Mouse (Mus musculus) ES-E14 (cell line): Measurements from ENCODE around the gene Erich2. TPM values are rescaled to one million over a fixed set of nuclear protein-coding genes. Genes with fewer than 3 reads are reported as not detected.

Source experiments
- DNase-seq: peaks from one replicate; pipeline ENCODE4 v3.0.0-alpha.2; 2013; ENCODE audit warnings: low read depth, low spot score
- H3K27ac ChIP-seq: 2 replicates; pipeline ENCODE4 v1.5.1; 2012; ENCODE audit warnings: low read depth, mild to moderate bottlenecking, low read length, moderate library complexity, mixed read lengths; ENCODE audit not compliant: poor library complexity, insufficient read depth, severe bottlenecking
- H3K36me3 ChIP-seq: 2 replicates; pipeline ENCODE4 v1.6.1; 2012; ENCODE audit warnings: mild to moderate bottlenecking, low read length, moderate library complexity, mixed read lengths; ENCODE audit not compliant: control insufficient read depth, poor library complexity, insufficient read depth, severe bottlenecking
- H3K4me1 ChIP-seq, 2 experiments: fragments of 150-350 bp in 1 of 2; sonication (generic) in 1 of 2; 2 replicates each; pipeline ENCODE4 v1.6.1; 2012; ENCODE audit warnings: low read length in 2 of 2, mild to moderate bottlenecking in 1 of 2, mixed read lengths in 1 of 2; ENCODE audit not compliant: control insufficient read depth in 2 of 2, insufficient read depth in 2 of 2, poor library complexity in 1 of 2
- H3K4me3 ChIP-seq, 2 experiments: fragments of 150-350 bp in 1 of 2; sonication (generic) in 1 of 2; 2 replicates each; pipeline ENCODE4 v1.5.1; 2012; ENCODE audit warnings: low read length in 2 of 2, low read depth in 1 of 2, mild to moderate bottlenecking in 1 of 2, mixed read lengths in 1 of 2; ENCODE audit not compliant: insufficient read depth in 1 of 2, poor library complexity in 1 of 2, severe bottlenecking in 1 of 2
- H3K9ac ChIP-seq: 2 replicates; pipeline ENCODE4 v1.6.1; 2012; ENCODE audit warnings: low read depth, mild to moderate bottlenecking, low read length, mixed read lengths; ENCODE audit not compliant: poor library complexity, insufficient read depth, severe bottlenecking
- H3K9me3 ChIP-seq: fragments of 150-350 bp; sonication (generic); 2 replicates; pipeline ENCODE4 v1.6.1; 2012; ENCODE audit warnings: low read depth, mild to moderate bottlenecking, low read length; ENCODE audit not compliant: control insufficient read depth, insufficient read depth
- CHD2 ChIP-seq: IDR thresholded peaks from 2 replicates; pipeline ENCODE4 v1.6.1; 2014; ENCODE audit warnings: mild to moderate bottlenecking, low read depth, low read length, inconsistent platforms
- HCFC1 ChIP-seq: IDR thresholded peaks from 2 replicates; pipeline ENCODE4 v1.6.1; 2012; ENCODE audit warnings: low read length, inconsistent platforms, borderline replicate concordance; ENCODE audit not compliant: insufficient read depth
- MAFK ChIP-seq: IDR thresholded peaks from 2 replicates; pipeline ENCODE4 v1.6.1; 2014; ENCODE audit warnings: mild to moderate bottlenecking, low read depth, low read length, inconsistent platforms; ENCODE audit not compliant: insufficient read depth
- ZC3H11A ChIP-seq: IDR thresholded peaks from 2 replicates; pipeline ENCODE4 v1.6.1; 2012; ENCODE audit warnings: low read depth, mild to moderate bottlenecking, inconsistent platforms, low read length, borderline replicate concordance
- ZNF384 ChIP-seq: IDR thresholded peaks from 2 replicates; pipeline ENCODE4 v1.6.1; 2012; ENCODE audit warnings: low read depth, low read length, inconsistent platforms
- in situ Hi-C, 2 experiments: fragments of 600-800 bp; cut with MboI; formaldehyde crosslinking; loops; one replicate each; pipeline ENCODE4 v1.15.1; 2025; ENCODE audit warnings: low sequenced_read_pairs in 2 of 2, inconsistent platforms in 1 of 2; ENCODE audit not compliant: unreplicated experiment in 2 of 2
- total RNA-seq: library from RNA; depleted of rRNA; stranded (reverse); fragments of 300-350 nt; gene quantifications from 2 replicates; pipeline ENCODE4 v1.2.3, GENCODE M21; 2012; rRNA removed

The Erich2 gene
- total RNA-seq: 0.26 TPM in 1 of 2 replicates, not detected in the other

- H3K4me1 ChIP-seq: peaks cover 0 to 3% of the 10 kb centered on the region in 2 experiments; a peak in 2 of 4 replicates
- no peak for DNase-seq
- in situ Hi-C loops: no loop called here
- H3K36me3 ChIP-seq: no peaks in the 10 kb centered on the region
- peak within 1 kb of the TSS; percentile 62 for H3K9ac ChIP-seq
- H3K4me3 ChIP-seq: peak within 1 kb of the TSS; percentile 77 to 81
- H3K27ac ChIP-seq: no peak within 1 kb of the TSS
- H3K9me3 ChIP-seq: no peaks in the 10 kb centered on the region
- TF ChIP-seq ZC3H11A (no peak), CHD2 (no peak), MAFK (no peak), ZNF384 (no peak), HCFC1 (no peak)
These were observed at the start of gene Erich2 for GRCm38 (mm10) chr2:70508496-70508895. Erich2 (plus strand) TSS chr2:70508819.

DNA sequence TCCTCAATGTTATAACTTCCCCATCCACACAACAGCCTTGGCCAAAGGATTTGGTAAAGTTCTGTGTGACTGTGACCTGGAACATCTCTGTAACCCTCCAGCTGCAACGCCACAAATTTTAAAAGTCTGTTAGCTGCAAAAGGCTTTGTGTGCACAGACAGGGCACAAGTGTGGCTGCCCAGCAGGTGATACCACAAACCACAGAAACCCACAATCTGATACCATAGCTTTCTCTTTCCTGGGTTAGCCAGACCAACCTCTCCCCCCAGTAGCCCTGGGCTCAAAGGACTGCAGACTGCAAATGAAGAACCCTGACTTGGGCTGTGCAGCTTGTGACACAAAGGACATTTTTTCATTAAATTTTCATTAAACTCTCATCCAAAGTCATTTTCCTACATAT lies 45.0 kb upstream of the Erich2 start:
- H3K4me1 ChIP-seq: no peaks in the 10 kb centered on the region
- in situ Hi-C loops: loop anchor here in 1 of 2 experiments (25.0 kb wide), 1 partner anchor 876 kb away; the partner anchor contains the start of gene Lrp2
- H3K9ac ChIP-seq: no peak overlapping the region
- H3K9me3 ChIP-seq: no peaks in the 10 kb centered on the region
- H3K27ac ChIP-seq: no peak overlapping the region
- no peaks in the 10 kb centered on the region for H3K36me3 ChIP-seq
- TF ChIP-seq HCFC1 (no peak), MAFK (no peak), ZNF384 (no peak), CHD2 (no peak), ZC3H11A (no peak)
- H3K4me3 ChIP-seq: no peak overlapping the region
- DNase-seq: no peak

GRCm38 (mm10) chr2:70471136-70471535 lies 37.5 kb upstream of the Erich2 start:
- TF ChIP-seq HCFC1 (no peak), ZNF384 (no peak)
- DNase-seq: no peak
- in situ Hi-C loops: loop anchor here (5.0 to 25.0 kb wide), 5 partner anchors 94 to 1064 kb away; partner anchors contain the start of genes Dlx1 (in 1 of the 2) and Lrp2 (in 1 of the 2)
- Histone ChIP-seq H3K4me3 (no peak overlapping the region), H3K4me1 (peaks cover 0 to 10% of the 10 kb centered on the region in 2 experiments; a peak in 3 of 4 replicates), H3K36me3 (no peaks in the 10 kb centered on the region), H3K9me3 (no peaks in the 10 kb centered on the region), H3K9ac (no peak overlapping the region), H3K27ac (no peak overlapping the region)

DNA sequence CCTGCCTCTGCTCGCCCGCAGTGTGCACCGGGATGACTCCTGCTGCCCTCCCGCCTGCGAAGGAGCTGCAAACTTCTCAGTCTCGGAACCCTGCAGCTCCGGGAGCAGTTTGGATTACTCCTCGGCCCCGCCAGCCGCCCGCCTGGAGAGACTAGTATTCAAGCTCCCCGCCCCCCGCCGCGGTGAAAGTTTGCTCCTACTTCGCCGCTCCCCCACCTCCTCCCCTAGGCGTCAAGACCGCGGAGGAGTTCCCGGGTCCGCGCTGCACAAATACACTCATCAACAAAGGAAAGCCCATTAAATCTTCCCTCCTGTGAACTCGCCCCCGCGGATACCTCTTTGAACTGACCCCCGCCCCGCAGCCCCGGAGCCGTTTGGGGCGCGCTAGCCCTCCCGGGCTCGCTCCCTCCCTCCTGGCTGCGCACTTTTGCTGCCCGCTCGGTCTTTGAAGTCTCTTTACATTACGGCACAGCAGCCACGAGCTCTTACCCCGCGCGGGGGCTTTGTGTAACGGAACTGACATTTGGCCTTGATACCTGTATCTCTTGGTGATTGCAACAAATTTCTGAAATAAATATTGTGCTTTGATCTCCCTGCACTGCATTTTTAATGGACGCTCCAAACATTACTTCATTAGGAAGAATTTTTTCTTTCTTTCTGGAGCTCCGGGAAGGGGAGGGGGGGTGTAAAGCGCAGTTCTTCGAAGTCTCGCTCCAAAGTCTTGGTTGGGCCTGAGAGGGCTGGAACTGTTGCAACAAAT lies 36.6 kb upstream of the Erich2 start:
- H3K4me1 ChIP-seq: peaks cover 0 to 14% of the 10 kb centered on the region in 2 experiments; a peak in 3 of 4 replicates
- H3K36me3 ChIP-seq: no peaks in the 10 kb centered on the region
- H3K4me3 ChIP-seq: peak overlapping the region; percentile 32 to 40
- no peaks in the 10 kb centered on the region for H3K9me3 ChIP-seq
- in situ Hi-C loops: loop anchor here (5.0 to 25.0 kb wide), 5 partner anchors 93 to 1063 kb away; partner anchors contain the start of genes Dlx1 (in 1 of the 2) and Lrp2 (in 1 of the 2)
- H3K9ac ChIP-seq: no peak overlapping the region
- TF ChIP-seq HCFC1 (0 out of 2 replicates have a peak, but pooled peaks have one; percentile 31), MAFK (no peak)
- peak; percentile 76 for DNase-seq
- no peak overlapping the region for H3K27ac ChIP-seq
